Mouse (Mus musculus): ENCODE data around the gene Gm28230. TPM values are rescaled to one million over a fixed set of nuclear protein-coding genes. Genes with fewer than 3 reads are reported as not detected.

The Gm28230 gene
- total RNA-seq, 1 experiment: 0.22 TPM

DNA sequence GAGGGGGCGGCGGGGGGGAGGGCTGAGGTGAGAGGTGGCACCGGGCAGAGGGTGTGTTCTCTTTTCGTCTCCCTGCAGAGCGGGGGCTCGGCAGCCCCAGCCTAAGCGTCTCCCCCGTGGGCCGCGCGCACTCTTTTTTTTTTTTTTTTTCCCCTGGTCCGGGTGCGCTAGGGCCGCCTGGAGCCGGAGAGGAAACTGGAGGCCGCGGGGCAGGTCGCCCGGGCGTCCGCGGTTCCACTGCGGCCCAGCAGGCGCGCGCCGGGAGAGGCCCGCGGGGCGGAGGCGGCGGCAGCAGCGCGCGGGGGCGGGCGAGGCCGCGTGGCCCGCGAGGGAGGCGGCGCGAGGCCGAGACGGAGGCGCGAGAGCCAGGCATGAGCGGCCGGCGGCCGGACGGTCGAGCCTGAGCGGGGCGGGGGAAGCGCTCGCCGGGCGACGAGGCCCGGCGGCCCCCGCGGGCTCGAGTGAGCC is 21.5 kb upstream of the Gm28230 start:
- Histone ChIP-seq H3K9me3 (ENCODE audit: control insufficient read depth, insufficient read depth, low read depth, low read length) (no peaks in the 10 kb centered on the region), H3K27ac (ENCODE audit: insufficient read depth, low read depth, low read length, poor library complexity, severe bottlenecking) (no peak overlapping the region), H3K36me3 (ENCODE audit: control insufficient read depth, insufficient read depth, low read length, poor library complexity, severe bottlenecking) (no peaks in the 10 kb centered on the region), H3K4me1 (ENCODE audit: control insufficient read depth in 2 of 2, insufficient read depth in 2 of 2, low read length in 2 of 2, poor library complexity in 1 of 2) (peaks cover 0 to 5% of the 10 kb centered on the region in 2 experiments; a peak in 1 of 4 replicates), H3K4me3 (ENCODE audit: insufficient read depth in 1 of 2, low read depth in 1 of 2, low read length in 2 of 2, poor library complexity in 1 of 2, severe bottlenecking in 1 of 2) (peak overlapping the region; percentile 42 to 79; a peak in 3 of 4 replicates), H3K9ac (ENCODE audit: insufficient read depth, low read depth, low read length, poor library complexity, severe bottlenecking) (peak overlapping the region; percentile 67)
- in situ Hi-C loops (cut with MboI; ENCODE audit: low sequenced_read_pairs in 2 of 2, unreplicated experiment in 2 of 2): loop anchor here (5.0 to 25.0 kb wide), 3 partner anchors 437 to 882 kb away; no protein-coding TSS in a partner anchor
- no peak for DNase-seq (ENCODE audit: low read depth, low spot score)
- TF ChIP-seq MAFK (IDR thresholded peaks at IDR 0.05; ENCODE audit: insufficient read depth, low read depth, low read length): no peak
- TF ChIP-seq CHD2 (IDR thresholded peaks at IDR 0.05; ENCODE audit: low read depth, low read length): no peak
- TF ChIP-seq HCFC1 (IDR thresholded peaks at IDR 0.05; ENCODE audit: borderline replicate concordance, insufficient read depth, low read length): no peak
- TF ChIP-seq ZC3H11A (IDR thresholded peaks at IDR 0.05; ENCODE audit: borderline replicate concordance, low read depth, low read length): no peak
- TF ChIP-seq ZNF384 (IDR thresholded peaks at IDR 0.05; ENCODE audit: low read depth, low read length): 0 out of 2 replicates have a peak, but pooled peaks have one; percentile 24

- no peaks in the 10 kb centered on the region for H3K36me3 ChIP-seq (ENCODE audit: control insufficient read depth, insufficient read depth, low read length, poor library complexity, severe bottlenecking)
- no peaks in the 10 kb centered on the region for H3K9me3 ChIP-seq (ENCODE audit: control insufficient read depth, insufficient read depth, low read depth, low read length)
- peaks cover 0 to 5% of the 10 kb centered on the region in 2 experiments; a peak in 1 of 4 replicates for H3K4me1 ChIP-seq (ENCODE audit: control insufficient read depth in 2 of 2, insufficient read depth in 2 of 2, low read length in 2 of 2, poor library complexity in 1 of 2)
- TF ChIP-seq HCFC1 (IDR thresholded peaks at IDR 0.05; ENCODE audit: borderline replicate concordance, insufficient read depth, low read length): no peak
- no peak for TF ChIP-seq ZC3H11A (IDR thresholded peaks at IDR 0.05; ENCODE audit: borderline replicate concordance, low read depth, low read length)
- no peak for TF ChIP-seq CHD2 (IDR thresholded peaks at IDR 0.05; ENCODE audit: low read depth, low read length)
- TF ChIP-seq ZNF384 (IDR thresholded peaks at IDR 0.05; ENCODE audit: low read depth, low read length): no peak
- peak overlapping the region; percentile 67 for H3K9ac ChIP-seq (ENCODE audit: insufficient read depth, low read depth, low read length, poor library complexity, severe bottlenecking)
- peak overlapping the region; percentile 18 to 79 for H3K4me3 ChIP-seq (ENCODE audit: insufficient read depth in 1 of 2, low read depth in 1 of 2, low read length in 2 of 2, poor library complexity in 1 of 2, severe bottlenecking in 1 of 2)
- H3K27ac ChIP-seq (ENCODE audit: insufficient read depth, low read depth, low read length, poor library complexity, severe bottlenecking): no peak overlapping the region
- in situ Hi-C loops (cut with MboI; ENCODE audit: low sequenced_read_pairs in 2 of 2, unreplicated experiment in 2 of 2): loop anchor here (25.0 kb wide), 2 partner anchors 607 to 882 kb away; no protein-coding TSS in a partner anchor
- DNase-seq (ENCODE audit: low read depth, low spot score): no peak
Observed at GRCm38 (mm10) chr2:74705467-74706089, 20.9 kb upstream of the Gm28230 start.

GRCm38 (mm10) chr2:74706393-74706960 is 20.1 kb upstream of the Gm28230 start:
- H3K4me1 ChIP-seq (ENCODE audit: control insufficient read depth in 2 of 2, insufficient read depth in 2 of 2, low read length in 2 of 2, poor library complexity in 1 of 2): peaks cover 0 to 5% of the 10 kb centered on the region in 2 experiments; a peak in 1 of 4 replicates
- no peak overlapping the region for H3K4me3 ChIP-seq (ENCODE audit: insufficient read depth in 1 of 2, low read depth in 1 of 2, low read length in 2 of 2, poor library complexity in 1 of 2, severe bottlenecking in 1 of 2)
- H3K27ac ChIP-seq (ENCODE audit: insufficient read depth, low read depth, low read length, poor library complexity, severe bottlenecking): no peak overlapping the region
- no peak for DNase-seq (ENCODE audit: low read depth, low spot score)
- H3K9me3 ChIP-seq (ENCODE audit: control insufficient read depth, insufficient read depth, low read depth, low read length): no peaks in the 10 kb centered on the region
- H3K36me3 ChIP-seq (ENCODE audit: control insufficient read depth, insufficient read depth, low read length, poor library complexity, severe bottlenecking): no peaks in the 10 kb centered on the region
- in situ Hi-C loops (cut with MboI; ENCODE audit: low sequenced_read_pairs in 2 of 2, unreplicated experiment in 2 of 2): loop anchor here (25.0 kb wide), 2 partner anchors 606 to 881 kb away; no protein-coding TSS in a partner anchor
- H3K9ac ChIP-seq (ENCODE audit: insufficient read depth, low read depth, low read length, poor library complexity, severe bottlenecking): no peak overlapping the region
- TF ChIP-seq MAFK (IDR thresholded peaks at IDR 0.05; ENCODE audit: insufficient read depth, low read depth, low read length) (no peak), CHD2 (IDR thresholded peaks at IDR 0.05; ENCODE audit: low read depth, low read length) (no peak), ZNF384 (IDR thresholded peaks at IDR 0.05; ENCODE audit: low read depth, low read length) (no peak), HCFC1 (IDR thresholded peaks at IDR 0.05; ENCODE audit: borderline replicate concordance, insufficient read depth, low read length) (no peak), ZC3H11A (IDR thresholded peaks at IDR 0.05; ENCODE audit: borderline replicate concordance, low read depth, low read length) (no peak)

DNA sequence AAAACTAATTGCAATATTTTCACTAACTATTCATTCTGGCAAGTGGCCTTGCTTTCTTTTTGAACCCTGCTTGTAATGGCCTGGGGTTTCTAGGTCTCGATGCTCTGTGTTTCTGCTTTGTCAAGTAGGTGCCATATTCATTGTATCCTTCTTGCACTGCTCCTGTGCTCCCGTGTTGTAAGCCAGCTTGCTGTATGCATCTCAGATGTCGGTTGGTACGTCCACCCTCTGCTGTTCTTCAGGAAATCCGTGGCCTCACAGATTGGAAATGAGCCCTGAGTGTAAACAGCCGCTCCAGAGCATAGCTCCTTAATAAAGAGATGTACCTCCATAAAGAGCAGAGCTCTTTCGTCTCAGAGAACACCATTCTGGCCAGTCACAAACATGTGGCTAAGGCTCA is 18.9 kb upstream of the Gm28230 start:
- Histone ChIP-seq H3K4me3 (ENCODE audit: insufficient read depth in 1 of 2, low read depth in 1 of 2, low read length in 2 of 2, poor library complexity in 1 of 2, severe bottlenecking in 1 of 2) (no peak overlapping the region), H3K9me3 (ENCODE audit: control insufficient read depth, insufficient read depth, low read depth, low read length) (no peaks in the 10 kb centered on the region), H3K4me1 (ENCODE audit: control insufficient read depth in 2 of 2, insufficient read depth in 2 of 2, low read length in 2 of 2, poor library complexity in 1 of 2) (peaks cover 0 to 7% of the 10 kb centered on the region in 2 experiments; a peak in 1 of 4 replicates), H3K36me3 (ENCODE audit: control insufficient read depth, insufficient read depth, low read length, poor library complexity, severe bottlenecking) (no peaks in the 10 kb centered on the region), H3K9ac (ENCODE audit: insufficient read depth, low read depth, low read length, poor library complexity, severe bottlenecking) (no peak overlapping the region), H3K27ac (ENCODE audit: insufficient read depth, low read depth, low read length, poor library complexity, severe bottlenecking) (no peak overlapping the region)
- DNase-seq (ENCODE audit: low read depth, low spot score): no peak
- in situ Hi-C loops (cut with MboI; ENCODE audit: low sequenced_read_pairs in 2 of 2, unreplicated experiment in 2 of 2): loop anchor here (25.0 kb wide), 2 partner anchors 605 to 880 kb away; no protein-coding TSS in a partner anchor
- TF ChIP-seq HCFC1 (IDR thresholded peaks at IDR 0.05; ENCODE audit: borderline replicate concordance, insufficient read depth, low read length) (no peak), CHD2 (IDR thresholded peaks at IDR 0.05; ENCODE audit: low read depth, low read length) (no peak), ZNF384 (IDR thresholded peaks at IDR 0.05; ENCODE audit: low read depth, low read length) (no peak)

All from ES-E14 (cell line).